Mouse (Mus musculus): Measurements from ENCODE around the gene Ephb2.

DNA sequence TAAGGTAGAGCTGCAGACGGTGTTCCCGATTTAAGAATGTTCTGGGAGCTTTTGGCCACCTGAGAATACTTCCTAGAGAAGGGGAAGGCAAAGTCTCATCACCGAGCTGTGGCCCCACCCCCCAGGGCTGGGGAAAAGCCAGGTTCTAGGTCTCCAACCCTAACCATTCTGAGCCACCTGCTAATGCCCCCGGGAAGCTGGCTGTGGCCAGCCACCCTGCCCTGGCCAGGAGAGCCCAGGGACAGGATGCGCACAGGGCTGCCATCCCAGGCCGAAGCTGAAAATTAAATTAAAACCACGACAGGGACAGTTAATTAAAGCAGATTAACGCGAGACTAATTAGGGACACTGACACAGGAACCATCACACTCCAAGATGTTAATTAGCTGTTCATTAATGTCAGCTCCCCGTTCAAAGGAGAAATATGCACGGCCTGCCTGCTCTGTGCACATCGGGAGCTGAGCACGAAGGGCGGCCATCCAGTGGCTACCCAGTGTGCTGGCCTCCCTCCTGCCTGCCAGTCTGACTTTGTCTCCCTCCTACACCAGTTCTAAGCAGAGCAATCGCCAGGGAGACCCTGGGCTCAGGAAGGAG, 101.5 kb downstream of the Ephb2 start:
- TF ChIP-seq CTCF (IDR thresholded peaks at IDR 0.05; ENCODE audit: extremely low read depth, insufficient read depth, insufficient read length, insufficient replicate concordance): no peak
- TF ChIP-seq POLR2A (IDR thresholded peaks at IDR 0.05; ENCODE audit: low read depth, low read length): no peak

Data from spleen, adult 2 months (tissue).